Mouse (Mus musculus) layer of hippocampus, adult 18-20 months (tissue): ENCODE measurements around the gene Ppp4r3a. TPM values are rescaled to one million over a fixed set of nuclear protein-coding genes. Genes with fewer than 3 reads are reported as not detected.

Experiments used
- DNase-seq, 2 experiments: peaks; one replicate each; pipeline ENCODE4 v3.0.0; 2022; ENCODE audit warnings: low spot score in 2 of 2
- microRNA-seq, 2 experiments: library from miRNA; unstranded; fragments of <30 nt; microRNA quantifications; one replicate each; pipeline ENCODE4 v1.2.0; 2021
- total RNA-seq, 2 experiments: library from RNA; stranded (reverse); gene quantifications; 2 replicates each; pipeline ENCODE4 v1.2.3; 2021

Gene Ppp4r3a
- total RNA-seq, 2 experiments from 2014 or later = 39.7 to 42.1 TPM

DNA sequence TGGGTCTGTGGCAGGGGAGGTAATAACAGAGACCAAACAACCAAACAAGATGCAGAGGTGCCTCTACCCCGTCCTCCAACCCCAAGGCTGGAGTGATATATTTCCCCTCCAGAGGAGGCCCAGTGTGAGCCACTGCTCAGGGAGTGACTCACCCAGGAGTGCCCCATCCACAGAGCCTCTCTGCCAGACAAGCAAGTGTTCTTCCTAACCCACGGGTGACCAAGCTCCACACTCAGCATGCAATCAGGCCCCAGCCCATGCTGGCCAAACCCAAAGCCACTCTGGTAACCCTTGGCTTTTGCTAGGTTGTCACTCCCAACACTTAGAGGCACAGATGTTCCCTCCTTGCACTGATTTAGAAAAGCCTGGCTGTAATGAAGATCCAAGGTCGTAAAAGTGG is 90.4 kb downstream of the Ppp4r3a start:
- DNase-seq = no peak

DNA sequence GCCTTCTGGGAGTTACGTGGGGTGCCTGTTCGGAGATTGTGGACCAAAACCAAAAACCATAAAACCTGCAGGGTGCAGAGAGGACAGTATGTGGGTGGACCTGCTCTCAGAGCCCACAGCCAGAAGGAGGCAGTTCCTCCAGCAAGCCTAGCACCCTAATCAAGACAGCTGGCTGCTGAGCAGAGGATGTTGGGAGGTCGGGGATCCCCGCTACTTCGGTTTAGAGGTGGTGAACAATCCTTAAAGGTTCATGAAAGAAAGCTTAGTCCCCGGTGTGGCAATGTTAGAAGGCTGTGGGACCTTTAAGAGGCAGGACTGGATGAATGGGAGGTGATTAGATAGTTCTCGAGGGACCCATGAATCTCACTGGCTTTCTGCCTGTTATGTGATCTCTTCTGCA is 91.0 kb downstream of the Ppp4r3a start:
- DNase-seq = no peak

DNA sequence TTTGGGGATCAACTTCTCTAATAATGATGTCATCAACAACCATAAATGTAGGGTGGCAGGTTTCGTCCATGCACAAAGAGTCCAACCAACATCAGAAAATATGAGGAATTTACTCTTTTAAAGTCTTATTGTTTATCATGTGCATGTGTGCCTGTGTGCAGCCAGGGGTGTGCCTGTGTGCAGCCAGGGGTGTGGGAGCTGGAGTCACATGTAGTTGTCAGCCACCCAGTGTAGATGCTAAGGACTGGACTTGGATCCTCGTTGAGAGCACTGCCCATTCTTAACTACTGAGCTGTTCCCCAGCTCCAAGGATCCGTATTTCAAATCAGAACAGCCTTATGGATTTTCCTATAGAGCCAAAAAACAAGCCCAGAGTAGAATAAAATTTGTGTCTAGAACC is 92.4 kb downstream of the Ppp4r3a start:
- DNase-seq = no peak

DNA sequence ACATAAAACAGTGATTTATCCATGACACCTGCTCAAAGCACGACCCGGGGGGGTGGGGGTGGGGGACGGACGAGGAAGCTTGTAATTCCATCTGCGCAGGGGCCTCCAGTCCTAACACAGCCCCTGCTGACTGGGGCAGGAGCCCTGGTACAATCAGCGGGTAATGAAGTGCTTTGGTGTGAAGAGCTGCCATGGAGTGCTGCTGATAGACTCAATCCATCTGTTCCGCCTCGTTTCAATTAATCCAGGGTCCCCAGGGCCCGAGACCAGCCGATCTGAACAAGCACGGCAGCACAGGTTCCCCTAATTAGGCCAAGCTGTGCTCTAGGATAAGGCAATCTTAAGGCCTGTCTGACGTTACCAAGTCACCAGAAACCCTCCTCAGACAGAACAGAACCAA is 93.2 kb downstream of the Ppp4r3a start:
- DNase-seq = no peak

DNA sequence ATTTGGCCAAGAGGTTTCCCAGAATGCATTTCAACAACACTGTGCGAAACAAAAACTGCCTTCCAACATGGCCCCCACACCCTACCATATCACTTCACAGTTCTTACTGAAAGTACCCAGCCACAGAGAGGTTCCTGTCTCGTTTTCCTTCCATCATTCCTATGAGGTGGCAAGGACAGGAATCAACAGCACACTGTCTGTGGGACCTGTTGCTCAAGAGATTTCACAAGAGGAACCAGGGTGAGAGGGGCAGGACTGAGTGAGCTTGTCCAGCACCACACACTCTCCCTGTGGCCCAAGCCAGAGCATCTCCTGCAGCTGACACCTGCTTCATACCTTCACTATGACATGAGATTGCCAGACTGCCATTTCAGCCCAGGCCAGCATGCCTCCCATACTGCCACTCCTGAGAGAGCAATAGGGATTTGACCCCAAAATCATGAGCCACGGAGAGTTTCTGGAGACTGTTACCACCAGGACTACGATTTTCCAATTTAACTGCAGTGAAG is 93.7 kb downstream of the Ppp4r3a start:
- DNase-seq = no peak

Small RNAs within 50 kb of the gene (microRNA-seq; reads per million reads assigned to microRNA genes)
- 0 reads per million in 2 experiments for gene Mir1190

Other genes starting within 250 kb of the Ppp4r3a start
- 10 to 100 TPM; 18.7 to 21.5 TPM for gene Gpr68, start 175.5 kb downstream of the Ppp4r3a start, total RNA-seq
- gene Ccdc88c, start 54.6 kb downstream of the Ppp4r3a start, total RNA-seq = 10 to 100 TPM; 27.0 to 30.6 TPM